Mouse (Mus musculus): ENCODE data around the gene Sik3.

GRCm38 (mm10) chr9:46261131-46261530, 248.5 kb downstream of the Sik3 start:
- TF ChIP-seq CTCF (IDR thresholded peaks at IDR 0.05; ENCODE audit: control insufficient read depth, insufficient read depth, insufficient replicate concordance, low read depth, low read length), result no peak
- TF ChIP-seq POLR2A (IDR thresholded peaks at IDR 0.05; ENCODE audit: control insufficient read depth, low read depth, low read length), result no peak
